Mouse (Mus musculus) forebrain, embryonic 12.5 days (tissue): ENCODE measurements at regions not wholly inside any gene's neighbourhood (a gene's known extent, or its start where the extent isn't known, plus 50 kb on each side); places are given as distances from the start of the nearest gene placed in this dataset.
A peak's percentile ranks its signal among the peaks of the same experiment; 100 is the strongest.

Source experiments
- ATAC-seq: fragments of 200-750 bp; cut with Nextera tagmentation; 2 replicates; pipeline ENCODE4 v1.8.0; 2017; ENCODE audit warnings: moderate TSS enrichment; ENCODE audit not compliant: low FRiP score
- H3K27ac ChIP-seq: fragments of 300-500 bp; sonication (generic); 2 replicates; pipeline ENCODE4 v1.5.1; 2016; ENCODE audit warnings: mild to moderate bottlenecking
- H3K27me3 ChIP-seq: fragments of 300-500 bp; sonication (generic); 2 replicates; pipeline ENCODE4 v1.6.1; 2016; ENCODE audit warnings: mild to moderate bottlenecking
- H3K36me3 ChIP-seq: fragments of 300-500 bp; sonication (generic); replicated peaks from 2 replicates; pipeline ENCODE4 v1.6.1; 2016; ENCODE audit warnings: mild to moderate bottlenecking
- H3K4me1 ChIP-seq: fragments of 300-500 bp; sonication (generic); 2 replicates; pipeline ENCODE4 v1.6.1; 2016
- H3K4me2 ChIP-seq: fragments of 300-500 bp; sonication (generic); 2 replicates; pipeline ENCODE4 v1.6.1; 2016; ENCODE audit warnings: mild to moderate bottlenecking, moderate library complexity
- H3K4me3 ChIP-seq: fragments of 300-500 bp; sonication (generic); replicated peaks from 2 replicates; pipeline ENCODE4 v1.5.1; 2016; ENCODE audit warnings: mild to moderate bottlenecking
- H3K9ac ChIP-seq: fragments of 300-500 bp; sonication (generic); 2 replicates; pipeline ENCODE4 v1.6.1; 2016; ENCODE audit warnings: mild to moderate bottlenecking
- H3K9me3 ChIP-seq: fragments of 300-500 bp; sonication (generic); 2 replicates; pipeline ENCODE4 v1.6.1; 2016
- WGBS: fragments of 180-500 bp; shearing (Covaris S2); methylation state at CpG from one replicate; pipeline ENCODE4 v1.1.7; 2016; 5-methylcytosine and 5-hydroxymethylcytosine counted together

GRCm38 (mm10) chr5:45192287-45192686 lies 257.7 kb downstream of the Qdpr start:
- Histone ChIP-seq H3K9ac (no peak overlapping the region), H3K36me3 (no peaks in the 10 kb centered on the region), H3K4me3 (no peak overlapping the region), H3K27ac (no peak overlapping the region), H3K27me3 (no peaks in the 10 kb centered on the region), H3K4me1 (no peaks in the 10 kb centered on the region), H3K4me2 (no peak overlapping the region), H3K9me3 (no peaks in the 10 kb centered on the region)
- no peak for ATAC-seq

DNA sequence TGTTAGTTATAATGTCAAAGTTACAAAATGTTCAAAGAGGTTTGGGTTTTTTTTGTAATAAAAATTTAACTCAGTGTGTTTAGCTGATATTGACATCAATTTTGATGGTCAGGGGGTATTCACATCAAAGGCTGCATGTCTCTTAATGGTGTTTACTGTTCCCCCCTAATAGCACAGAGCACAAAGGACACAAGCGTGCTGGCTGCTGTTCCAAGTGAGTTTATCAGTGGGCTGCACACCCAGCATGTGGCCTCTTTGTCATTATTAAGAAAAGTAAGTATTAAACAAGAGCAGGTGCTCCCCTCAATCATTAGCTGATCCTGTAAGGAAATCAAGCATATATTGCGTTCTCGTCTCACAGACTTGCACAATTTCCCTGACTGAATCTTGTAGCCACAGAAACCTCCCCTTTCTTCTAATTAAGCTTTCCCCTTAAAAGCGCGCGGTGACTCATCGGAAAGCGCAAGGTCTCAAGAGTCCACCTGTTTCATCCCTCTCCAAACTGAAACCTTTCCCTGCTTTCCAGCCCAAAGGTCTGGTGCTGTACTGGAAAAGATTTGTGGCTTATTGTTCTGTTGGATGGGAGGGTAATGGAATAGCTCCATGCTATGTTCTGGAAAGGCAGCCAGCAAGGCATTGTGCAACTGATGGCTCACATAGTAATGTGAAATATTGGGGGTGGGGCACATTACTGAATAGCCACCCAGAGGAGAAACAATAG lies 276.8 kb downstream of the Qdpr start:
- Histone ChIP-seq H3K4me1 (peaks cover 9% of the 10 kb centered on the region), H3K9ac (no peak overlapping the region), H3K27ac (0 out of 2 replicates have a peak overlapping the region, but pooled peaks have one; percentile 5), H3K27me3 (no peaks in the 10 kb centered on the region), H3K4me2 (peak overlapping the region; percentile 21), H3K9me3 (no peaks in the 10 kb centered on the region), H3K4me3 (no peak overlapping the region), H3K36me3 (no peaks in the 10 kb centered on the region)
- ATAC-seq: peak; percentile 70
- 26% methylated on average over 8 of the region's 8 CpGs for WGBS

DNA sequence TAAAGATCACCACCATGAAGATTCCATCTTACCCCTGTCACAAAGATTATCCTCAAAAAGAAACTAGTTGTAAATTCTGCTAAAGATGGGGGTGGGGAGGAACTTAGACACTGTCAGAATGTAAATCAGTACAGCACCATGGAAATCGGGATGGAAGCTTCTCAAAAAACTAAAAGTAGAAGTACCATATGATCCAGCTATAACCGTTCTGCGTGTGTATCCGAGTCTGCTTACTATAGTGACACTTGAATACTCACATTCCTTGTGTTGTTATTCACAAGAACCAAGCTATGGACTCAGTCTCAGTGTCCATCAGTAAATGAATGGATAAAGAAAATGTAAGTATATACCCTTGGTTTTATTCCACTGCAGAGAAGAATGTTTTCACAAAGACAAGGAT lies 290.8 kb downstream of the Qdpr start:
- Histone ChIP-seq H3K4me2 (no peak overlapping the region), H3K36me3 (no peaks in the 10 kb centered on the region), H3K4me3 (no peak overlapping the region), H3K27me3 (no peaks in the 10 kb centered on the region), H3K4me1 (no peaks in the 10 kb centered on the region), H3K9me3 (no peaks in the 10 kb centered on the region), H3K27ac (no peak overlapping the region), H3K9ac (no peak overlapping the region)
- WGBS: 94% methylated on average over 4 of the region's 4 CpGs
- no peak for ATAC-seq

DNA sequence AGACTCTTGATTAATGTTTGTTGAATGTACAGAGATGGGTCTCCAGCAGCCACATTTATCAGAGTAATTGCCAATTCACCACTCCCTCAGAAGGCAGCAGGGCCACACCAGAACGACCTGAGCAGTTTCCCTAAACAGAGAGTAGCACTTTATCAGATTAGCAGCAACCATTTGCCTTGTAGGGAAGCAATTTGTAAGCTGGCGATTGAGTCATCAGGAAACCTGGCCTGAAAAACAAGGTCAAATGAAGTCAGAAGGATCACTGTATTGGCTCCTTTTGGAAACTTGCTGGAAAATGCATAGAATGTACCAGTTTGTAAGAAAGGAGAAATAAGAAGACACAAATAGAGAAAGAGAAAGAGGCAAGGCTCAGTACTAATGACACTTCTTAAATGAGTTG lies 295.1 kb downstream of the Qdpr start:
- no peak for ATAC-seq
- no peak overlapping the region for H3K27ac ChIP-seq
- H3K4me3 ChIP-seq: no peak overlapping the region
- no peaks in the 10 kb centered on the region for H3K4me1 ChIP-seq
- no peak overlapping the region for H3K9ac ChIP-seq
- no peak overlapping the region for H3K4me2 ChIP-seq
- 64% methylated on average over 2 of the region's 2 CpGs for WGBS
- no peaks in the 10 kb centered on the region for H3K9me3 ChIP-seq
- no peaks in the 10 kb centered on the region for H3K36me3 ChIP-seq
- H3K27me3 ChIP-seq: no peaks in the 10 kb centered on the region

GRCm38 (mm10) chr5:45144186-45144585 lies 305.9 kb downstream of the Qdpr start:
- no peaks in the 10 kb centered on the region for H3K36me3 ChIP-seq
- no peaks in the 10 kb centered on the region for H3K27me3 ChIP-seq
- H3K4me1 ChIP-seq: no peaks in the 10 kb centered on the region
- no peak overlapping the region for H3K9ac ChIP-seq
- no peak overlapping the region for H3K4me2 ChIP-seq
- H3K9me3 ChIP-seq: no peaks in the 10 kb centered on the region
- 92% methylated on average over 4 of the region's 4 CpGs for WGBS
- no peak overlapping the region for H3K4me3 ChIP-seq
- no peak overlapping the region for H3K27ac ChIP-seq
- ATAC-seq: no peak

DNA sequence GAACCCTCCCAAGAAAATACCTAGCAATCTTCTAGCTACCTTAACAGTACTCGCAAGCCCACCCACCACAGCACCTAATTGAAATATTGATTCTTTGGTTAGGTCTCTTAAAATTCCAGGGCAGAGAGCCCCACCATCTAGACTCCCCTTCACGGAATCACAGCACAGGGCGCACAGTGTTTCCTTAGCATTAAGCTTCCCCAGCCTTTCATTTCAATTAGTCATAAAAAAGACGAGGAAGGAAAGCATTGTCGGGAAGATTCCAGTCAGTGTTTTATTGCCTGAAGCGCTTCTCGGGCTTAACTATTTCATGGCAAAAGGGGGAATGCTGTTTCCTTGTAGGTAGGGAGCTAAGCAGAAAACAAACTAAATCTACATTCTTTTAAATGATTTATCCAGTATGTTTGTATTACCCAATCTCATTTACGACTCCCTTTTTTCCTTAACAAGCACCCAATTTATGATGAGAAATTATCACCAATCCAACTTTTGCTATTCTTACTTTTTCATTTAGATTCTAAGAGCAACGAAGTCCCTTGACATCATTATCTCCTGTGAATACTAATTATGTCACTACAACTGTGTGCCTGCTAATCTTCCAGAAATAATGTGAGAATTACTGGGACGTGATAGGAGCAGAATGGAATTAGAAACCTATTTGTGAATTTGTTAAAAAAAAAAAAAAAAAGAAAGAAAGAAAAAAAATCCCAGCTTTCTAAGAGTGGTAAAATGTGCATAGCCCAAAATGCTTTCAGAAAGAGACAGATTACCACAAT lies 312.6 kb downstream of the Qdpr start:
- H3K4me3 ChIP-seq: no peak overlapping the region
- no peaks in the 10 kb centered on the region for H3K36me3 ChIP-seq
- ATAC-seq: peak; percentile 55; the same call in 1 of the 2 replicates
- WGBS: 29% methylated on average over 10 of the region's 10 CpGs
- no peak overlapping the region for H3K9ac ChIP-seq
- no peaks in the 10 kb centered on the region for H3K27me3 ChIP-seq
- peaks cover 10% of the 10 kb centered on the region for H3K4me1 ChIP-seq
- 0 out of 2 replicates have a peak overlapping the region, but pooled peaks have one; percentile 19 for H3K27ac ChIP-seq
- no peaks in the 10 kb centered on the region for H3K9me3 ChIP-seq
- H3K4me2 ChIP-seq: no peak overlapping the region

DNA sequence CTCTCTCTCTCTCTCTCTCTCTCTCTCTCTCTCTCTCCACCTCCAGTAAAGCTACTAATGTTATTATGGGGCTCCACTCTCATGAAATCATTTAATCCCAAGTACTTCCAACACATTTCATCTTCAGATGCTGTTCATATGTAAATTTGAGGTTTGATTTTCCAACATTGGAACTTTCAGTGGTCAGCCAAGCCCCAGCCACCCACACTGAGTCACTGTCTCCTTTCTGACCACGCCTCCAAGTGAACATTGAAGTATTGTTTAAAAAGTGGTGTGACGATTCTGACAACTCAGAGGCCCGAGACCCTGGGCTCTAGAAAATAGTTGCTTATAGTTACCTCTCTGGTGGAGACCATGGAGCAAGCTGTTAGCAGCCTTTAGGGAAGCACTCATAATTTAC lies 313.3 kb downstream of the Qdpr start:
- 32% methylated on average over 3 of the region's 3 CpGs for WGBS

GRCm38 (mm10) chr5:45127971-45128370 lies 322.1 kb downstream of the Qdpr start:
- Histone ChIP-seq H3K27ac (no peak overlapping the region), H3K27me3 (no peaks in the 10 kb centered on the region), H3K36me3 (no peaks in the 10 kb centered on the region), H3K4me3 (no peak overlapping the region), H3K4me1 (no peaks in the 10 kb centered on the region), H3K4me2 (no peak overlapping the region), H3K9ac (no peak overlapping the region), H3K9me3 (no peaks in the 10 kb centered on the region)
- WGBS: 92% methylated on average over 8 of the region's 8 CpGs
- ATAC-seq: no peak

More for the DNA sequence above, 313.3 kb downstream of the Qdpr start:
- Histone ChIP-seq H3K27me3 (no peaks in the 10 kb centered on the region), H3K36me3 (no peaks in the 10 kb centered on the region), H3K4me1 (peaks cover 10% of the 10 kb centered on the region), H3K9me3 (no peaks in the 10 kb centered on the region), H3K9ac (no peak overlapping the region), H3K4me3 (no peak overlapping the region), H3K4me2 (no peak overlapping the region), H3K27ac (no peak overlapping the region)
- ATAC-seq: 0 out of 2 replicates have a peak, but pooled peaks have one; percentile 30

- H3K4me2 ChIP-seq: no peak overlapping the region
- H3K9ac ChIP-seq: no peak overlapping the region
- H3K27ac ChIP-seq: no peak overlapping the region
- no peak overlapping the region for H3K4me3 ChIP-seq
- H3K9me3 ChIP-seq: no peaks in the 10 kb centered on the region
- H3K27me3 ChIP-seq: no peaks in the 10 kb centered on the region
- no peaks in the 10 kb centered on the region for H3K4me1 ChIP-seq
- H3K36me3 ChIP-seq: no peaks in the 10 kb centered on the region
- whole genome bisulfite sequencing: 82% methylated on average over 2 of the region's 2 CpGs
- ATAC-seq: no peak
Measured at GRCm38 (mm10) chr5:45121751-45122280, 322.3 kb upstream of the Ldb2 start.

- Histone ChIP-seq H3K4me1 (no peaks in the 10 kb centered on the region), H3K4me3 (no peak overlapping the region), H3K27me3 (no peaks in the 10 kb centered on the region), H3K9ac (no peak overlapping the region), H3K9me3 (no peaks in the 10 kb centered on the region), H3K36me3 (no peaks in the 10 kb centered on the region), H3K27ac (no peak overlapping the region), H3K4me2 (no peak overlapping the region)
- ATAC-seq: no peak
- WGBS: 95% methylated on average over 2 of the region's 2 CpGs
Measured at GRCm38 (mm10) chr5:45119757-45120156, 320.3 kb upstream of the Ldb2 start.

DNA sequence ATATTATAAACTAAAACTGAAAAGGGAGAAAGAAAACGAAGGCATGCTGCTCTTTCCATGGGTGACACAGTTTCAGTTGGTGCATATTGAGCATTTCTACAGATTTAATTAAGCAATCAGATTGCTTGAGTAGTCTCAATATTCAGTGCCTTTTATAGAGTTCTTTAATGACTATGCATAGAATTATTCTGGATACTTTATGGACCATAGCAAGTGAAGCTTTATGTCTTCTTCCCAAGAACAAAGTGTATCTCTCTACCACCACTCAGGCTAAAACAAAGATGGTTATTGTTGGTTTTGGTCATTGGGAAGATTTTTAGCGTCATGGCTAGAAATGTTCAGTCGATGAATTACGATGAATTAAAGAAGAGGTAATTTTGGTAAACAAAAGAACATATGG lies 311.8 kb upstream of the Ldb2 start:
- H3K4me3 ChIP-seq: no peak overlapping the region
- H3K27me3 ChIP-seq: no peaks in the 10 kb centered on the region
- H3K4me1 ChIP-seq: no peaks in the 10 kb centered on the region
- no peaks in the 10 kb centered on the region for H3K36me3 ChIP-seq
- H3K4me2 ChIP-seq: no peak overlapping the region
- ATAC-seq: no peak
- no peaks in the 10 kb centered on the region for H3K9me3 ChIP-seq
- 81% methylated on average over 4 of the region's 4 CpGs for WGBS
- H3K9ac ChIP-seq: no peak overlapping the region
- H3K27ac ChIP-seq: no peak overlapping the region

GRCm38 (mm10) chr5:45110797-45111196 lies 311.3 kb upstream of the Ldb2 start:
- Histone ChIP-seq H3K27ac (no peak overlapping the region), H3K36me3 (no peaks in the 10 kb centered on the region), H3K4me1 (no peaks in the 10 kb centered on the region), H3K9ac (no peak overlapping the region), H3K27me3 (no peaks in the 10 kb centered on the region), H3K9me3 (no peaks in the 10 kb centered on the region), H3K4me3 (no peak overlapping the region), H3K4me2 (no peak overlapping the region)
- no peak for ATAC-seq
- 76% methylated on average over 3 of the region's 3 CpGs for WGBS
